Mouse (Mus musculus): ENCODE results near the gene Sf3b4.
"Not testable (repeated sequence)": the region's sequence is repeated elsewhere in the genome, so short reads cannot be mapped to it uniquely, and the experiment has no call there.

Sf3b4 gene

GRCm38 (mm10) chr3:96174042-96174441, 1.9 kb downstream of the Sf3b4 start:
- DNase-seq = not testable (repeated sequence)

GRCm38 (mm10) chr3:96175251-96175650, 3.1 kb downstream of the Sf3b4 start:
- no peak for DNase-seq

GRCm38 (mm10) chr3:96178427-96178826, 6.3 kb downstream of the Sf3b4 start:
- no peak for DNase-seq

GRCm38 (mm10) chr3:96178902-96179301, 6.8 kb downstream of the Sf3b4 start:
- no peak for DNase-seq

- DNase-seq = no peak
Measured at GRCm38 (mm10) chr3:96179531-96179930, 7.4 kb downstream of the Sf3b4 start.

- peak; percentile 58 for DNase-seq
Measured at GRCm38 (mm10) chr3:96180727-96181477, 8.8 kb downstream of the Sf3b4 start, which contains the start of gene Sv2a. Gene Sv2a, plus strand, starts transcription at chr3:96181151.

GRCm38 (mm10) chr3:96181510-96182381, 9.6 kb downstream of the Sf3b4 start:
- DNase-seq = no peak

GRCm38 (mm10) chr3:96182382-96182776, 10.2 kb downstream of the Sf3b4 start:
- no peak for DNase-seq

GRCm38 (mm10) chr3:96192977-96193376, 20.8 kb downstream of the Sf3b4 start:
- DNase-seq = no peak

- DNase-seq = no peak
Measured at GRCm38 (mm10) chr3:96194966-96195365, 22.8 kb downstream of the Sf3b4 start.

- no peak for DNase-seq
Measured at GRCm38 (mm10) chr3:96195616-96196313, 23.6 kb downstream of the Sf3b4 start.

GRCm38 (mm10) chr3:96196437-96197128, 24.5 kb downstream of the Sf3b4 start:
- DNase-seq = no peak

GRCm38 (mm10) chr3:96197129-96197749, 25.1 kb downstream of the Sf3b4 start:
- DNase-seq = peak; percentile 84

- DNase-seq = peak; percentile 51
Measured at GRCm38 (mm10) chr3:96198181-96198580, 26.0 kb downstream of the Sf3b4 start.

GRCm38 (mm10) chr3:96198601-96199251, 26.6 kb downstream of the Sf3b4 start:
- not testable (repeated sequence) for DNase-seq

GRCm38 (mm10) chr3:96199731-96200130, 27.6 kb downstream of the Sf3b4 start:
- DNase-seq = no peak

- DNase-seq = no peak
Measured at GRCm38 (mm10) chr3:96207819-96208218, 35.7 kb downstream of the Sf3b4 start.

- no peak for DNase-seq
Measured at GRCm38 (mm10) chr3:96209242-96209641, 37.1 kb downstream of the Sf3b4 start.

GRCm38 (mm10) chr3:96219191-96219641, 47.1 kb downstream of the Sf3b4 start:
- DNase-seq = peak; percentile 59

GRCm38 (mm10) chr3:96219661-96220130, 47.6 kb downstream of the Sf3b4 start, which contains the start of the genes Bola1 and Hist2h2ab:
Gene Bola1, minus strand, starts transcription at chr3:96219709.
Gene Hist2h2ab, plus strand, starts transcription at chr3:96219865.
- peak; percentile 86 for DNase-seq

GRCm38 (mm10) chr3:96220131-96220764, 48.1 kb downstream of the Sf3b4 start:
- not testable (repeated sequence) for DNase-seq

Data from thymus, postnatal 25 days (tissue).